Mouse (Mus musculus) kidney, postnatal 0 days (tissue): ENCODE data around the gene 2210016F16Rik. TPM values are rescaled to one million over a fixed set of nuclear protein-coding genes. Genes with fewer than 3 reads are reported as not detected.

Source experiments
- ATAC-seq: fragments of 200-750 bp; cut with Nextera tagmentation; replicated peaks from 2 replicates; pipeline ENCODE4 v1.8.0; 2017; ENCODE audit warnings: low read depth, moderate number of reproducible peaks, moderate TSS enrichment, moderate library complexity; ENCODE audit not compliant: low FRiP score
- DNase-seq: peaks from one replicate; pipeline ENCODE4 v3.0.0-alpha.2; 2016; ENCODE audit warnings: low spot score
- H3K27ac ChIP-seq: fragments of 300-500 bp; sonication (generic); 2 replicates; pipeline ENCODE4 v1.5.1; 2014; ENCODE audit warnings: mild to moderate bottlenecking
- H3K27me3 ChIP-seq: fragments of 300-500 bp; sonication (generic); 2 replicates; pipeline ENCODE4 v1.6.1; 2014; ENCODE audit warnings: low read length, mixed read lengths; ENCODE audit not compliant: insufficient read depth
- H3K36me3 ChIP-seq: fragments of 300-500 bp; sonication (generic); 2 replicates; pipeline ENCODE4 v1.6.1; 2014; ENCODE audit warnings: low read length, mixed read lengths; ENCODE audit not compliant: insufficient read depth
- H3K4me1 ChIP-seq: fragments of 300-500 bp; sonication (generic); replicated peaks from 2 replicates; pipeline ENCODE4 v1.6.1; 2014; ENCODE audit warnings: antibody characterized with exemption, low read length, mixed read lengths; ENCODE audit not compliant: insufficient read depth
- H3K4me2 ChIP-seq: fragments of 300-500 bp; sonication (generic); 2 replicates; pipeline ENCODE4 v1.6.1; 2014; ENCODE audit warnings: mild to moderate bottlenecking, low read length, moderate library complexity, mixed read lengths
- H3K4me3 ChIP-seq: fragments of 300-500 bp; sonication (generic); replicated peaks from 2 replicates; pipeline ENCODE4 v1.5.1; 2014; ENCODE audit warnings: low read depth, low read length
- H3K9ac ChIP-seq: fragments of 300-500 bp; sonication (generic); 2 replicates; pipeline ENCODE4 v1.6.1; 2014; ENCODE audit warnings: low read depth, low read length
- H3K9me3 ChIP-seq: fragments of 300-500 bp; sonication (generic); replicated peaks from 2 replicates; pipeline ENCODE4 v1.6.1; 2016; ENCODE audit warnings: low read length, inconsistent platforms, mixed read lengths
- CTCF ChIP-seq: IDR thresholded peaks from 2 replicates; pipeline ENCODE4 v1.5.1; 2016; ENCODE audit warnings: antibody characterized with exemption, low read depth, mild to moderate bottlenecking, moderate library complexity
- WGBS: fragments of 180-500 bp; shearing (Covaris S2); extraction: QIAGEN DNeasy Blood & Tissue Kit; methylation state at CpG from one replicate; pipeline ENCODE4 v1.1.7; 2014; 5-methylcytosine and 5-hydroxymethylcytosine counted together
- polyA plus RNA-seq: library from polyadenylated mRNA; unstranded; fragments of >200 nt; fragmentation: Nextera tagmentation; extraction: Ambion mirVana; gene quantifications from 2 replicates; pipeline ENCODE4 v1.2.1, GENCODE M21; 2015

2210016F16Rik gene
- polyA plus RNA-seq = 33.0 and 33.7 TPM in 2 replicates

DNA sequence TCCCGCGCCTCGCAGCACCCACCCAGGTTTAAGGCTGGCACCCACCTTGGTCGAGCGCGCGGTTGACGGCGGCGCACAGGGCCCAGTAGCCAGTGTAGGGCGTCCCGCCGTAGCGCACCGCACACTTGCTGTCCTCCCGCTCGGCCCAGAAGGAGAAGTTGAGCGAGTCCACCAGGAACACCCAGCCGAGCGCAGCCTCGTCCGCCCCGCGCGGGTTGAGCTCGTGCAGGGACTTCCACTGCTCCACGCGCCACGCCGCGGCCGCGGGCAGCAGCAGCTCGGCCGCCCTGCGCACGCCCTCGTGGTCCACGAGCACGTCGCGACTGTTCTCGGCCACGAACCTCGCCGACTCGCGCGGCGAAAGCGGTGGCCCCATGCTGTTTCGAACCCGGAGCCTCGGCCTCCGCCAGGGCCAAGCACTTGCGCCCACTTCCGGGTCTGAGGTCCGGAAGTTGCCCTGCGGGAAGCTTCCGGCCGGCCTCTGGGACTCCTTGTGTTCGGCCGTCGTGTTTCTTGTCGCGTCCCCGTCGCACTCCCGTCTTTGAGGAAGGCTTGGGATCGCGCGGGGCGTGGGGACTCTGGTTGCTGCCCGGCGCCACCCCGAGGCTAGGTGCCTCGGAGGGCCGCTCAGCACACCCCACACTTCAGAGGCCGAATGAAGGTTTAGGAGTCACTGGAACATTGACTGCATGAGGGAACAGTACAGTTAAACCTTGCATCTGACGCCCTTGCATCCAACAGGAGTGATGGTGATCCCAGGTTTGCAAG lies at the start of gene 2210016F16Rik:
TSS of gene 2210016F16Rik (minus strand) at position 447 of the 768 bp plus-strand sequence.
- Histone ChIP-seq H3K9ac (peak within 1 kb of the TSS; percentile 81), H3K4me3 (peak within 1 kb of the TSS; percentile 61), H3K27me3 (no peaks in the 10 kb centered on the region), H3K4me1 (0 out of 2 replicates have a peak, but pooled peaks cover 5% of the 10 kb centered on the region), H3K4me2 (peak within 1 kb of the TSS; percentile 76), H3K9me3 (no peaks in the 10 kb centered on the region), H3K27ac (peak within 1 kb of the TSS; percentile 37; the same call in 1 of the 2 replicates), H3K36me3 (peaks cover 16% of the 10 kb centered on the region)
- TF ChIP-seq CTCF = no peak
- WGBS = 3% methylated on average over 80 of the region's 80 CpGs
- ATAC-seq (peak; percentile 51), DNase-seq (peak; percentile 81)

DNA sequence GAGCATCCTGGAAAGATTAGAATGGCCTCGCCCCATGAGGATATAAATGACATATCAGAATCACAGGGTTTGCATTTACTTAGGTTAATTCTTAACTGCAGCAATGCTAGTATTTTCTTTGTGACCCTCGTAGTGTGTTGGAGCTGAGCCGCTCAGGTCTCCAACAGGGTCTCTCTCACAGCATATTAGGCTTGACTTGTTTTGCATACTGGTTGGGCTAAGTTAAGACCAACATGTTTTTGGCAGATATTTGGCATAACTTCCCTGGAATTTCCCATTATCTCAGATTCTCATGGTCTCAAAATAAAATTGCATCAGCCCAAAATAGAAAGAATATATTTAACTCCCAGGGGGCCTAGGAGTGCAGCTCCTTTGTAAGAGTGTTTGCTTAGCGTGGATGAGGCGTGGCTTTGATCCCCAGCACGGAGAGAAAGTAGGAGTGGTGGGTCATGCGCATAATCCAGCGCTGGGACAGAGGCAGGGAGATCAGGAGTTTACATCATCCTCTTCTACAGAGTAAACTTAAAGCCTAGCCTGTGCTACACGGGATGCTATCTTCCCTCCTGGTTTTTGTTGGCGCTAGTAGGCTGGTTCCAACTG lies 38.1 kb upstream of the 2210016F16Rik start:
- Histone ChIP-seq H3K36me3 (no peaks in the 10 kb centered on the region), H3K4me2 (no peak overlapping the region), H3K9me3 (no peaks in the 10 kb centered on the region), H3K27me3 (no peaks in the 10 kb centered on the region), H3K9ac (no peak overlapping the region), H3K27ac (no peak overlapping the region), H3K4me3 (no peak overlapping the region), H3K4me1 (no peaks in the 10 kb centered on the region)
- peak; percentile 33 for DNase-seq
- WGBS = 51% methylated on average over 10 of the region's 10 CpGs
- TF ChIP-seq CTCF = no peak
- ATAC-seq = no peak

DNA sequence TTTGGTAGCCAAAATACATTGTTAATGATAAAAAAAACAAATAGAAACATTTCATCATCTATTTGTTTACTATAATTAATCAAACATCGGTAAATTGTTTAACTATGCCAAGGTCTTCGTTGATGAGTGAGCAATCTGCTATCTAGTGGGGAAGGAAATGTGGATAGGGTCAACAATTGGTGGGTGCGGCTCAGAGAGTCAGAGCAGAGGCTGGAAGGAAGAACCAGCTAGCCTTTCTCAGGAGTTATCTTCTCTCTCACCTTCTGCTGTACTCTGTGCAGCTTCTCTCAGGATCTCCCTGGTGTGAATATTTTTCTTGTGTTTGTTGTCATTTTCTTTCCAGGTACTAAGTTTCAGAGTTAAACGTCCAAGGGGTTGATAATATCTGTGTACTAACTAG lies 37.2 kb upstream of the 2210016F16Rik start:
- WGBS = 80% methylated on average over 4 of the region's 4 CpGs
- no peak for ATAC-seq
- no peak overlapping the region for H3K4me3 ChIP-seq
- no peaks in the 10 kb centered on the region for H3K27me3 ChIP-seq
- TF ChIP-seq CTCF = no peak
- H3K27ac ChIP-seq = no peak overlapping the region
- H3K9me3 ChIP-seq = no peaks in the 10 kb centered on the region
- no peak for DNase-seq
- H3K4me2 ChIP-seq = no peak overlapping the region
- H3K9ac ChIP-seq = no peak overlapping the region
- no peaks in the 10 kb centered on the region for H3K36me3 ChIP-seq
- no peaks in the 10 kb centered on the region for H3K4me1 ChIP-seq

DNA sequence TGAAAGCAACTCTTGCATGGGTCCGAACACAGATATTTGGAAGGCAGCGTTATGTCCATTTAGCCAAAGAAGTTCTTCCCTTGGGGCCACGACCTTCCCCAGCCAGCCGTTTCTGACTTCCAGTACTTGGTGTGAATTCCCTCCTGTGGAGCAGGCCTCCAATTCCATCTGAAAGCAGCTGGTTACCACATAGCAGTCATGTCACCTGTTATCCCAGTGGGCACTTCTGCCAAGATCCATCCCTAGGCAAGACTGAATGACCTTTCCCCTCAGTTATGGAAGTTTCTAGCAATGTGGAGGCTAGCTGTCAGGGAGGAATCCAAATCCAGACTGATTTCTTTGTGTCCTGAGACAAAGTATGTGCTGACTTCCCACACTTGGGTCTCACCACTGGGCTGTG lies 36.0 kb upstream of the 2210016F16Rik start:
- 79% methylated on average over 4 of the region's 4 CpGs for WGBS
- no peak for DNase-seq
- H3K36me3 ChIP-seq = no peaks in the 10 kb centered on the region
- H3K27me3 ChIP-seq = no peaks in the 10 kb centered on the region
- H3K9me3 ChIP-seq = no peaks in the 10 kb centered on the region
- H3K4me2 ChIP-seq = no peak overlapping the region
- no peak overlapping the region for H3K9ac ChIP-seq
- H3K4me1 ChIP-seq = no peaks in the 10 kb centered on the region
- H3K27ac ChIP-seq = no peak overlapping the region
- TF ChIP-seq CTCF = no peak
- ATAC-seq = no peak
- no peak overlapping the region for H3K4me3 ChIP-seq

- Histone ChIP-seq H3K9ac (no peak overlapping the region), H3K9me3 (no peaks in the 10 kb centered on the region), H3K4me2 (no peak overlapping the region), H3K27ac (no peak overlapping the region), H3K4me3 (no peak overlapping the region), H3K36me3 (no peaks in the 10 kb centered on the region), H3K27me3 (no peaks in the 10 kb centered on the region), H3K4me1 (no peaks in the 10 kb centered on the region)
- no peak for DNase-seq
- no peak for ATAC-seq
- no peak for TF ChIP-seq CTCF
- 95% methylated on average over 1 of the region's 1 CpGs for WGBS
These were observed 34.2 kb upstream of the 2210016F16Rik start for GRCm38 (mm10) chr13:58419266-58419665.

DNA sequence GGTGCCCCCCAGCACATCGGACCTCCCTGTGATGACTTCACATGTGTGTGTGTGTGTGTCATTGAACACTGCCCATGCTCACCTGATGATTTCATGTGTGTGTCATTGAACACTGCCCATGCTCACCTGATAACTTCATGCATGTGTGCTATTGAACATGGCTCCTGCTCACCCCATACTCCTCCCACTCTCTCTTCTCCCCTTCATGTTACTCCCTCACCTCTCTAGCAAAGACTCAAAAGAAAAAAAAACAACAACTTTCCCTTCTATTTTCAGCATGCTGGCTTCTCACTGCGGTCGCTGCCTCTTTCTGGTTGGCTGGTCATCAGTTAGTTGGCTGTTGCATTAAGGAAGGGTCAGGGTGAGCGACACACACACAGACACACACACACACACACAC lies 33.6 kb upstream of the 2210016F16Rik start:
- no peak overlapping the region for H3K4me3 ChIP-seq

More for the DNA sequence above, 33.6 kb upstream of the 2210016F16Rik start:
- no peaks in the 10 kb centered on the region for H3K27me3 ChIP-seq
- no peak for TF ChIP-seq CTCF
- no peak overlapping the region for H3K9ac ChIP-seq
- DNase-seq = no peak
- no peak for ATAC-seq
- no peaks in the 10 kb centered on the region for H3K36me3 ChIP-seq
- H3K9me3 ChIP-seq = no peaks in the 10 kb centered on the region
- 38% methylated on average over 4 of the region's 4 CpGs for WGBS
- no peaks in the 10 kb centered on the region for H3K4me1 ChIP-seq
- H3K27ac ChIP-seq = no peak overlapping the region
- H3K4me2 ChIP-seq = no peak overlapping the region
